Mouse (Mus musculus): ENCODE data around the gene Wdr25.

Wdr25 gene

GRCm38 (mm10) chr12:109074777-109075285 is 181.4 kb downstream of the Wdr25 start:
- DNase-seq = no peak

DNA sequence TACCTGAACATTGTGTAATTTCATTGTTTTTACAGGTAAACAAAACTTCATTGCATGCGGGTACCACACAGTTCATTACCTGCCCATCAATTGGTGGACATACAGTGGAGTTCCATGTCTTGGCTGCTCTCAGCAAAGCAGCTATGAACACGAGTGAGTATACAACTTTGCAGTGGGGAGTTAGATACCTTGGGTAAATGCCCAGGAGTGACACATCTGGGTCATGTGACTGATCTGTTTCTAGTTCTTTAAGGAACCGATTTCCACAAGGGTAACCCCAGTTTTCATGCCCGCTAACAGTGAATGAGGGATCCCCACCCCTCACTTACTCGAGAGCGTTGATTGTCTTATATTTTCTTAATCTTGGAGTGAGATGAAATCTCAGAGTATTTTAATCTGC is 183.6 kb downstream of the Wdr25 start:
- no peak for DNase-seq

All from kidney, postnatal 10 days (tissue).